Mouse (Mus musculus) adrenal gland, postnatal 4 days (tissue): ENCODE results near the gene Pon3. TPM values are rescaled to one million over a fixed set of nuclear protein-coding genes. Genes with fewer than 3 reads are reported as not detected.
A peak's percentile ranks its signal among the peaks of the same experiment; 100 is the strongest.

Source experiments
- DNase-seq, 2 experiments: peaks; one replicate each; pipeline ENCODE4 v3.0.0; 2021 to 2022; ENCODE audit warnings: low spot score in 2 of 2, mixed read lengths in 2 of 2
- long read RNA-seq, 2 experiments: library from polyadenylated mRNA; stranded (forward); transcript quantifications; one replicate each; pipeline ENCODE4 v2.0.0; 2021
- total RNA-seq, 2 experiments: library from RNA; stranded (reverse); gene quantifications; 2 replicates each; pipeline ENCODE4 v1.2.3; 2021

Gene Pon3
- 10 to 100 TPM; 71.9 to 76.9 TPM for total RNA-seq
- long read RNA-seq, experiment 1, transcript Pon3-201 (9 exons, 1,837 nt): major isoform, 10 of 19 reads
- long read RNA-seq, experiment 1, partial matches to known transcripts: 2 of 19 reads
- long read RNA-seq, experiment 1, other reads (novel, unspliced or antisense): 6 of 19 reads
- long read RNA-seq, experiment 2, transcript Pon3-201 (9 exons, 1,837 nt): major isoform, 18 of 31 reads
- long read RNA-seq, experiment 2, partial matches to known transcripts: 2 of 31 reads
- long read RNA-seq, experiment 2, other reads (novel, unspliced or antisense): 9 of 31 reads

GRCm38 (mm10) chr6:5255722-5256451 is at the start of gene Pon3:
Gene Pon3, minus strand, starts transcription at chr6:5256286.
- DNase-seq: peak; percentile 25 to 57

- no peak for DNase-seq
These were observed 48.9 kb upstream of the Pon3 start for GRCm38 (mm10) chr6:5304956-5305355.

GRCm38 (mm10) chr6:5300629-5301028 is 44.5 kb upstream of the Pon3 start:
- DNase-seq: no peak

- no peak for DNase-seq
These were observed 43.5 kb upstream of the Pon3 start for GRCm38 (mm10) chr6:5299561-5299960.

- peak; percentile 61 to 66 for DNase-seq
These were observed 42.0 kb upstream of the Pon3 start, which contains the start of gene Pon2 for GRCm38 (mm10) chr6:5298092-5298554. Gene Pon2, minus strand, starts transcription at chr6:5298455.

GRCm38 (mm10) chr6:5297321-5298091 is 41.4 kb upstream of the Pon3 start:
- DNase-seq: peak in 1 of 2 experiments; percentile 35

- no peak for DNase-seq
These were observed 40.0 kb upstream of the Pon3 start for GRCm38 (mm10) chr6:5296067-5296466.

GRCm38 (mm10) chr6:5294659-5295449 is 38.8 kb upstream of the Pon3 start:
- DNase-seq: no peak

- DNase-seq: no peak
These were observed 36.8 kb upstream of the Pon3 start for GRCm38 (mm10) chr6:5292841-5293240.

GRCm38 (mm10) chr6:5291450-5291849 is 35.4 kb upstream of the Pon3 start:
- no peak for DNase-seq

- no peak for DNase-seq
These were observed 31.8 kb upstream of the Pon3 start for GRCm38 (mm10) chr6:5287919-5288318.

- DNase-seq: no peak
These were observed 31.3 kb upstream of the Pon3 start for GRCm38 (mm10) chr6:5287392-5287791.

- no peak for DNase-seq
These were observed 26.3 kb upstream of the Pon3 start for GRCm38 (mm10) chr6:5282418-5282817.

GRCm38 (mm10) chr6:5280576-5281305 is 24.7 kb upstream of the Pon3 start:
- DNase-seq: no peak

- DNase-seq: no peak
These were observed 21.9 kb upstream of the Pon3 start for GRCm38 (mm10) chr6:5277972-5278371.

GRCm38 (mm10) chr6:5269641-5270040 is 13.6 kb upstream of the Pon3 start:
- DNase-seq: no peak

- DNase-seq: no peak
These were observed 8.7 kb upstream of the Pon3 start for GRCm38 (mm10) chr6:5264793-5265192.

GRCm38 (mm10) chr6:5263250-5263999 is 7.3 kb upstream of the Pon3 start:
- no peak for DNase-seq
